Mouse (Mus musculus): ENCODE measurements around the gene Aff1.

The Aff1 gene

GRCm38 (mm10) chr5:103753511-103754329 lies 61.5 kb downstream of the Aff1 start:
- DNase-seq = peak; percentile 87

GRCm38 (mm10) chr5:103754330-103755134 lies 62.4 kb downstream of the Aff1 start:
- DNase-seq = peak; percentile 65

DNA sequence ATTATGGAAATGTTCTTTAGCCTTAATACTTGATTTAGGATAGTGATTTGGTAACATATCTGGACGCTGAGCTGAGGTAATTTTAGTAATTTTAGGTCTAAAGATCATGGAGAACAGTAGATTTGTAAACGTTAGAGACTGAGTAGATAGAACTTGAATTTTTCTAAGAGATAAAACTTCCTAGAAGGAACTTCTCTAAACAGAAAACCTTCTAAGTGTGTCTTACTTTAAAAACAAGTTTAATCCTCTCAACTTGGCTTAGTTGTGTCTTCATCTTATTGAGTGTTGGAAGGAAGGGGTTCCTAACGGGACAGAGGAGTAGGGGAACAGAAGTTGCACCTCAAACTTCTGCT lies 62.9 kb downstream of the Aff1 start:
- no peak for DNase-seq

GRCm38 (mm10) chr5:103756231-103756714 lies 64.1 kb downstream of the Aff1 start:
- DNase-seq = no peak

DNA sequence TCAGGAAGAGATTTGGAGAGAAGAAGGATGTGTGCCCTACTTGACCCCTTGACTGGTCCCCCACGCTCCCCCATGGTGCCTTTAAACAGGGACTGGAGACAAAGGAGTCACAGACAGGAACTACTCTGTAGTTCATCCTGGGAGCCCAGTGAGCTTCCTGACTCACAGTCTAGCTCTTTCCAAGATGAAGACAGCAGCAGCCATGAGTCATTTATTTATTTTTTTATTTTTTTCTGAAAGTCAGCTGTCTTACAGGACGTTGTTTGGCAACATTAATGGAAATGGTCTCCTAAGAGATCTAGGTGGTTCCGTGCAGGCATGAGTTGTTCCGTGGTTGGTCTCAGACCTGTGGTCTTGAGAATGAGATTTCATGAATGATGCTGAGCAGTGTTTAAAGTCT lies 66.3 kb downstream of the Aff1 start:
- no peak for DNase-seq

DNA sequence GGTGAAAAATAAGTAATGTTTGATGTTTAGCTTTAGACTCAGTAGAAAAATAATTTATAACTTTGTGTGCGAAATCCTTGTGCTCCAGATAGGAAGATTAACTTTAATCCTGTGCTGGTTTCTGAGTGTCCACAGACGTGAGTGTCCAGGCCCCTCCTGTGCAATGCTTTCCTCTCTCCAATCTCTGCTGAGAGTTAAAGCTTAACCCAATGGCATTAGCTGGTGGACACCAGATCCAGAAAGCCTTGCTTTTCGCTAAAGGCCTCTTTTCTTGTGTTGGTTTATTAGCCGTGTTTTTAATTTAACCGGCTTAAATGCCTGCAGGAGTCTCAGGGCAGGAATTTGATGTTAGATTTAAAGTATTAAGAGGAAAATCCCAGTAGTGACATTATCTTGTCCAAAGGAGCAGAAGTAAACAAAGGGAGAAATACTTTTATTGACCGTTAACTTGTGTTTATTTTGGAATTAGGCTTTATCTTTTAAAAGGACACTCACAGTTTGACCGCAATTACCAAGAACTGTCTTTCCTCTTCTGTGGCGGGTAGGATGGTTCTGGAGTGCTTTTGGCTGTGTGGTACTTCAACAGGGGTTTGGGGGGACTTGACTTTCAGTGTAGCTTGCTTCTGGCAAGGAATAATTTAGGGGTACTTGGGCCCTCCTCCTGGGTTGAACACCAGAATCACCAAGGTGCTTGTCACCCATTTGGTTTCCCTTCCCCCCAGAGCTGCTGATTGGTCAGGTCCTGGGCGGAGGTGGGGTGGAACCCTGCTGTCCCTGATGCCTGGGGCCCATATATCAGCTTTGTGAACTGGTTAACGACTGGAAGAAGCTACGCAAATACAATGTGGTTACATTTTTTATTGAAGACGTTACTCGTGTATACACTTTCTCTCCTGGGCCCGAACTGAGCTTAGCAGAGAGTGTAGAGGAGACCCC lies 67.6 kb downstream of the Aff1 start:
- DNase-seq = no peak

DNA sequence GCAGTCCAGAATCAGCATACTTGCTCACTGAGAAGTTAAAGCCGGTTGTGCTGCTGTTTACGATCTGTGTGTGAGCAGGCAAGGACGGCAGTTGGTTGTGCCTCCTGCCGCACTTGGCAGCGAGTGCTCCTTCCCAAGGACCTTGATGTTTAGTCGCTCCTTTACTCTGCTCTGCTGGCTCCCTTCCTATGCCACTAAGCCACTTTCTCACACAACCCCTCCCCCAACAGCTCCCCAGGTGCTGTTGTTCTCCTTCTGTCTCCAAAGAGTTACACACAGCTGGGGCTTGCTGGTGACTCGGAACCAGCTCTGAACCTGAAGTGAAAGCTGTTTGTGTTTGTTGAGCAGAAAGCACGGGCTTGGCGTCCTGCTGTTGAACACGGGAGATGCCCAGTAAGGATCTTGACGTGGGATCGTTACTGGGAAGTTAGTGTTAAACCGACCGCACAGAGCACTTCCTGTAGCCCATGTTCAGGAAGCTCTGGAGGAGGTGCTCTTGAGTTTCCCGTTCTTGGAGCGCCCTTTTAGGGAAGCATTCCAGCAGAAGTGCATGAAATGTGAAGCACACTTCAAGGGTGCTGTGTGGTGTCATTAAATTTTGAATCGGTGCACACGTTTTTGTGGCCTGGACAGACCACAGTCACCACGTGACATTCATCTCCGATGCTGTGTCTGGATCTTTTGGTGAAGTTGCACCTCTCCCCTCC lies 68.4 kb downstream of the Aff1 start:
- DNase-seq = peak; percentile 81

DNA sequence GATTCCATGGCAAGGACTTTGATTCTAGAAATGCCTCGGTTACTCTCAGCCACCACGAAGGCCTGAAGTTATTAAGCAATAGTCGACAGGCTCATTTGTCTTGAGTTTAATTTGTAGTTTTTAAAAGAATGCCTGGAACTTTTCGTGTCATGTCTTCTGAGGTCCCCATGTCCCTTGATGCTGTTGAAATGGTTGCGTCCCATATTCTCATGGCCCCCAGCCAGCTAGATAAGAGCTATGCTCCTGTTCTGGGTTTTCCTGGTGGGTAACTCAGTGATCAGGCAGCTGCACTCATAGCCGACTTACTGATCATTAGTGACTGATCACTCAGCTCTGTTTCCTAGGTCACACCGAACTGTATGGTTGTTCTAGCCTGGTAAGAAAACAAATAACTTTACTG lies 69.6 kb downstream of the Aff1 start:
- no peak for DNase-seq

DNA sequence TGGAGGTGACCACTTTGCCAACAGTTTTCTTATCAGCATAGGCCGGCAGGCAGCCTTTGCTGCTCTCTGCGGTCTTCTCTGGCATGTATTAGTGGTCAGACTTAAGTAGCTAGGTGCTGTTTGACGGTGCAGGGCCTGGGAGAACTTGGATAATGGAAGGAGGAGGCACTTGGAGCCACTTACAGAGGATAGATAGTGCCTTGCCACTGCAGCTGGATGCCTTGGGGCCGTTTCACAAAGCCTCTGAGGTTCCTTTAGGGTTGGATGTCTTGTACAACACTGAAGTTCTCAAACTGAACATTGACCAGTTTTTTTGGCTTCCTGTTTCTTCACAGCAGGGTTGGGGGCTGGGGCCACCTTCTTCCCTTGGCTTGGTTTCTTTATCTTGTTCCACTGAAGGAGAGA lies 70.7 kb downstream of the Aff1 start:
- no peak for DNase-seq

DNA sequence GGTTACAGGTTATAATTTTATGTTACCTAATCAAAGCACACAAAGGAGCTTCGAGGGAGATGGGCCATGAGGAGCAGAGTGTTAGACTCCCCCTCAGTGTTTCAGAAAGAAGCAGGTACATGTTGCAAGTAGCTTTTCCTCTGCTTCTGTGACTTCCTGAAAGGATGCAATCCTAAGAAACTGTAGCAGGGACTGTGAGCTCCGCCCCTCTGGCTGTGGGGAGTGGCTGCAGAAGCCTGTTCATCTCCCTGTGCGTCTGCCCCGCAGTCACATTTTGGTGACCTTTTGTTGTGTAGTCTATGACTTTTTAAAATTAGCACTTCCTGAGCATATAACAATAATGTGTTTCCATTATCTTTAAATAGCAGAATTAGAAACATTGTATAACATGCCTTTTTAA lies 73.2 kb downstream of the Aff1 start:
- DNase-seq = no peak

DNA sequence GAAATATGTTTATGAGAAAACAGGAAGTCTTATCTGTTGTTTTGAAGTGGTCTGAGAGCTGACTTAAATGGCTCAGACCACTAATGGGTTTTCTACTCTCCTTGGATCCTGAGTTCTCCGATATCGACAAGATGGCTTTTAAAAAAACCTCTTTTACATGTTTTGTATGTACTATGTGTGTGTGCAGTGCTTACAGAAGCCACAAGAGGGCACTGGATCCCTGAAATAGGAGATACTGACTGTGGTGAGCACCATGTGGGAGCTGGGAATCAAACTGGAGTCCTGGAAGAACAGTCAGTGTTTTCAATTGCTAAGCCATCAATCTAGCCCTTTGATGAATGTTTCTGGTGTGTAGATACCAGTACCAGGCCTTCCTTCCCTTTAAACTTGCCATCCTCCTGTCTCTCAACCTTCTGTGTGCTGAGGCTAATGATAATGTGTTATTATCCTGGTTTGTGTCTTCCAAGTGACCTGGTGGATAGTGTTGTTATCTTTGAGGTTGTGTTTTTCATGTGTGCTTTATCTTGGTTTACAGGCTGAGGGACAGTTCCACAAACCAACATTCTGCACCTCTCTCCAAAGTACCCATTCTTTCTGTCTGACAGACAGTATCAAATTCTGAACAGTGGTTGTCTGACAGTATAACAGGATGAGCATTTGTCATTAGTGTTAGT lies 73.7 kb downstream of the Aff1 start:
- no peak for DNase-seq

GRCm38 (mm10) chr5:103766432-103766815 lies 74.2 kb downstream of the Aff1 start:
- no peak for DNase-seq

GRCm38 (mm10) chr5:103768961-103769360 lies 76.8 kb downstream of the Aff1 start:
- no peak for DNase-seq

DNA sequence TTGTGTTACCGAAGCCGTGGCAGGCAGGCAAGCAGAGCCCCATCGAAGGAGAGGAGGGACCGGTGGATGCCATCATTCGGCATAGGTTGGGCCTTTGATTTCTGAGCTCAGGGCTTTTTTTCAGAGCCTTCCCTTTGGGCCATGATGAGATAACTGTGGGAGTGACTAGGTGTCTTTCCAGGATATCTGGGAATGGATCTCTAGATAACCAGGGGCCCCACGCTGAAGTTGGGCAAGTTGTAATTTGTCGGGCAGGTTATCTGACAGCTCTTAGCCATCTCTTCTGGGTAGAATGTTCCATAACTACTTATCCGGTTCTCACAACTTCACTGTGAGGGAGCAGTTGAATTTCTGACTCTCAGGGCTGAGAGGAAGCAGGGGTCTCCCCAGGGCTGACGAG lies 77.5 kb downstream of the Aff1 start:
- DNase-seq = no peak

DNA sequence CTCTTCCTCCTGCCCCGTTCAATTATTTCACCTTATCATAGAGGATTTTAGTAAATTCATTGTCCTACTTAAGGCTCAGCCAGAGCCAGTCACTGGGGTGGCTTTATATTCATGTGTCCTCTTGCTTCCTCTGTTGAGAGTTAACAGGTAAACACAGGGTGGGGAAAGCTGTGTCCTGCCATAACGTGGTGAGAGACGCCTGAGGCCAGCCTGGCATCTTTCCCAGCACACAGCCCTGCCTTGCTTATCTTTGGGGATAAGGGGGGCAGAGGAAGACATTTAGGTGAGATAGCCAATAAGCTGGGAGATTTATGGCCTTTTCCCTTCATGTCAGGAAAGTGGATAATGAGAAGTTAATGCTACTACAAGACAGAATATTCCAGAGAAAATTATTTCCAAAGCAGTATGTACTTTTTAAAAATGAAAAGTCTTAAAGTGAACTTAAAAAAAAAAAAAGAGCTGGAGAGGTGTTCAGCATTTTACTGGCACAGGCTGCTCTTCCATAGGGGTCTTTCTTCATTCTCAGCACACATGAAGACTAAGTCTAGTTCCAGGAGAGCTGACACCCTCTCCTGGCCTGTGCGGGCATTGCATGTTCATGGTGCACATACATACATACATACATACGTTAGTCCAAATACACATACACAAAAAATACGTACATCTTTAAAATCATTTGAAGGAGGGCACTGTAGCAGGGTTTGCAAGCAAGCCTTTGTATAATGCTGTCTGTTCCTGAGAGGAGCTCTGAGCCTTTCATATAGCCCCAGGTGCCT lies 78.5 kb downstream of the Aff1 start:
- DNase-seq = no peak

DNA sequence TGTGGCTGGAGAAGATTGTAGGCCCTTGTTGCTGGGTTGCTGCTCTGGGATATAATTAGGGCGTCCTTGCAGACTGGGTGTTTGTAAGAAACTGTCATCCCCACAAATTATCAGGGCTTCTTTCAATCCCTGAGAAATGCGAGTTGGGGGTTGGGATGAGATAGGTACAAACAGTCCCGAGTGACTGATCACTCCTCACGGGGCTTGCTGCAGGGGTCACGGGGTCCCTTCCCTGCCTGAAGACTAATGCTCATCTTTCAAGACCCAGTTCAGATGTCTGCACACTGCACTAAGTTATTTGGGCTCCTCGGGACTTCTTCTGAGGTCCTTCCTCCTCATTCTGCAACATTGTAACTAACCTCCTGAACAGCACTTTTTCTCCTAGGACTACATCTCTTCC lies 79.2 kb downstream of the Aff1 start:
- DNase-seq = no peak

DNA sequence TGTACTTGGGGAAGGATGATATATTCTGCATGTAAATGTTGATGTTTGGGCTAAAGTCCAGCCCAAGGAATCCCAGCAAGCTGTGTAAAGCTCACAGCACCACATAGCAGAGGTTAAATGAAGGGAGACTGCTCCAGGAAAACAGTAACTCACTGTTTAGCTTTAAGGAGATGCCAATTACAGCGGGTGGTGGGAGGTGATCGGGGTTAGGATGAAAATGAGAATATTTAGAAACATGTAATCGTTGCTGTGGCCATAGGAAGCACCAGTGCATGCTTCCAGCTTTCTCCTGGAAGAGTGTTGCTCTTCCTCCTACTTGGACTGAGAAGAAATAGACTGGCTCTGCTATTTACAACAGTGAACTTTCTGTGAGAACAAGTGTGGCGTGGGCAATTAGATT lies 80.1 kb downstream of the Aff1 start:
- DNase-seq = peak; percentile 49

DNA sequence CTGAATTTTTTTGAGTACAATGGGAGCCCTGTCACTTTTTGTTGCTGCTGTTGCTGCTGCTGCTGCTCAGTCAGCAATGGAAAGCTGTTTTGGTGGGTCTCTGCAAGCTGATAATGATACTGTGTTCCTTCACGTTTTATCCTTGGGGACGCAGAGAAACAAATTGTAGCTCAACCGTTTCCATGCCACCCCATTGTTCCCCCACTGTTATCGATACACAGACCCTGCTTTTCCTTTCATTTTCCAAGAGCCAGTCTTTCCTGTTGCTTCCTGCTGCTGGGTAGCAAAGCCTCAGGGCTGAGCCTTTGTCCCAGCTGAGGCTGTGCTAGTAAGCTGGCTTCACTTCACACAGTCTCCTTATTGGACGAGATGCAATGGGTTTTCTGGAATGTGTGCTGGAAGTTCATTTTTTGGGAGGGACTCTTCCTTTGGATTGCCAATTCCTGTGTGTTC lies 81.0 kb downstream of the Aff1 start:
- DNase-seq = no peak

DNA sequence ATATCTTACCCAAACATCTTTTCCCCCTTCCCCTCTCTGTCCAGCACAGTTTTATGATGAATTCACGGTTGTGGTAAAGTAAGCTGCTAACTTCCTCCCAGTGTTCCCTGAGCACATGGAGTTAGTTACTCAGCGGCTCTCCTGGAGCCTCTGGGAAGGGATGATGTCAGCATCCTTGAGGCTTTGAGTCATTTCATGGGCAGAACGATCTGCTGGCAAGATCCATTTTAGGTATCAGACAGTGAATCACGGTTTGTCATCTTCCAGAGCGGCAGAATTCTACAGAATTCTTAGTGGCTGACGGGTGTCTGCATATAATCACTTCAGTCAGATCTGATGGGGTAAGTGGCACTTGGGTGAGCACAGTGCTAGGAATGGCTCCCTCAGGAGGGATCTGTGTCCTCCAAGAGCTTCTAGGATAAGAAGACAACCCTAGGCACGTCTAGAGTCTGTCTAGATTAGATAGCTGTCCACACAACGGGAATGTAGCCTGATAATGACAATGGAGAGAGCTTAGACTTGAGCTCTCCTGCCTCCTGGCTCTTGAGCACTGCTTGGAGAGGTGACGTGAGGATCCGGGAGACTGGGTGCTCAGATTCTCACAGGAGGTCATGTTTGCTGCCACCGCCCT lies 82.6 kb downstream of the Aff1 start:
- no peak for DNase-seq

DNA sequence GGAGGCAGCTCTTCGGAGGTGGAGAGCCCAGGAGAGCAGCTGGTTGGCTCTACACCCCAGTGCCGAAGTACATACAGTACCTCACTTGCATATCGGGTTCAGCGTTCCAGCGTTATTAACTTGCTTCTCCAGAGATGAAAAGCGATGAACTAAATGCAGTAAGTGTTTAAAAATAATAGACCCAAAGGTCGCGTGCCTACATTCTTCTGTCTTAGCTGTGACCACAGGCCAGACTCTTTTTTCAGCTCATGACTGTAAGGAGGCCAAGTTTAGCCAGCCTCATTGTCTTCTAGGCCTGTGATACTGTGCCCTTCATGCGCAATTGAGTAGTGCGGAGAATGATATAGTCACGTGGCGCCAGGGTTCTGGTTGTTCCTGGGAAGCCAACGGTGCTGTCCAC lies 83.3 kb downstream of the Aff1 start:
- DNase-seq = peak; percentile 56

Data from kidney, adult 11 months (tissue).